Mouse (Mus musculus) left cerebral cortex, adult 8-10 months (tissue): ENCODE results near the gene Pard6b. TPM values are rescaled to one million over a fixed set of nuclear protein-coding genes. Genes with fewer than 3 reads are reported as not detected.
A peak's percentile ranks its signal among the peaks of the same experiment; 100 is the strongest.

ENCODE experiments used
- DNase-seq, 2 experiments: peaks; one replicate each; pipeline ENCODE4 v3.0.0; 2022; ENCODE audit warnings: low spot score in 2 of 2
- total RNA-seq, 4 experiments: library from RNA; stranded (reverse); gene quantifications; 2 replicates each; pipeline ENCODE4 v1.2.4; 2022

Gene Pard6b
- total RNA-seq, 4 experiments from 2014 or later: 4.7 to 6.5 (median 5.8) TPM

DNA sequence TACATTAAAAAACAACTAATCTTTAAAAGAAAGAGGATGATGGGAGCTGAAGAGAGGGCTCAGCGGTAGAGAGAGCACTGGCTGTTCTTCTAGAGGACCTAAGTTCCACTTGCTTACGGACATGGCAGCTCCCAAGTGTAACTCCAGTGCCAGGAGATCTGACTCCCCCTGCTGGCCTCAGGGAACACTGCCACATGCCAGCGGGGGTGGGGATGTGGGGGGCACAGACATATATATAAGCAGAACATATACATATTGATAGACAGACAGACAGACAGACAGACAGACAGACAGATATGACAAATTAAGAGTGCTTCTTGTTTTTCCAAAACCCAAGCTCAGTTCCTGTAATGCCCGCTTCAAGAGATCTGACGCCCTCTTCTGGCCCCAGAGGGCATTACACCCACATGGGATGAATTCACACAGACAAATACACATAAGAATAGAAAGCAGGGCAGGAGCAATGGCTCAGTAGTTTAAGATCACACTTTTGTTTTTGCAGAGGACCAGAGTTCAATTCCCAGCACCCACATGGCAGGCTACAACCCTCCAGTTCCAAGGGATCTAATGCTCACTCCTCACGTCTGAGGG is 21.5 kb upstream of the Pard6b start:
- no peak for DNase-seq

DNA sequence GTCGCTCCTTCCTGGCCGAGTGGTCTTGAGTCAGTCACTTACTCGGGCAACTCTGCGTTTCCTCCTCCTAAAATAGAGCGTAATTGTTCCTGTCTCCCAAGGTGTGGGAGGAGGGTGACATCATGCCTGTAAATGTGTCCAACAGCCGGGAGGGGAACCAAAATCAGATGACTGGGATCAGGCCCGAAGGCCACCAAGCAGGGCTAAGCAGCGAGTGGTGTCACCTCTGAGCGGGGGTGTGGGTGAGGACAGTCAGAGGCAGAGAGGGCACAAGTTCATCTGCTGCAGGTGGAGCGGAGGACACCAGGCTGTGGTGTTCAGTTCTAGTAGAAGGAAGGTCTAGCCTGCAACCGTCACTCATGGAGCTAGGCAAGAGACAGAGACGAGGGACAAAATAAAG is 17.1 kb upstream of the Pard6b start:
- no peak for DNase-seq

DNA sequence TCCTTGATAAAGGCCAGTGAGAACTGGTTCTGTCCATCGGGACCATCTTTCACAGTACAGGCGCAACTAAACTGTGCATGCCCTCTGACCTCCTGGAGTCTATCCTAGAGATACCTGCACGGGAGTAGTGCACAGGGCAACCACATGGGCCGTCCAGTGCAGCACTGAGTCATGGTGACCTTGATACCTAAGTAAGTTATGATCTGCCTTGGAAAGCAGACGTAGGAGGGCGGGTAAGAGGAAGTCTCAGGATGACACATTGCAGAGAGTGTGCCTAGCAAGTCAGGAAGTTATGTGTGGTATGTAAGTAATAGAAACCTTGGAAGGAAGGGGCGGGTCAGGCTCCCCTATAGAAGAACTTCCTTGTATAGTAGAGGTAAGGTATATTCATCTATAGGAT is 15.3 kb upstream of the Pard6b start:
- DNase-seq: no peak

DNA sequence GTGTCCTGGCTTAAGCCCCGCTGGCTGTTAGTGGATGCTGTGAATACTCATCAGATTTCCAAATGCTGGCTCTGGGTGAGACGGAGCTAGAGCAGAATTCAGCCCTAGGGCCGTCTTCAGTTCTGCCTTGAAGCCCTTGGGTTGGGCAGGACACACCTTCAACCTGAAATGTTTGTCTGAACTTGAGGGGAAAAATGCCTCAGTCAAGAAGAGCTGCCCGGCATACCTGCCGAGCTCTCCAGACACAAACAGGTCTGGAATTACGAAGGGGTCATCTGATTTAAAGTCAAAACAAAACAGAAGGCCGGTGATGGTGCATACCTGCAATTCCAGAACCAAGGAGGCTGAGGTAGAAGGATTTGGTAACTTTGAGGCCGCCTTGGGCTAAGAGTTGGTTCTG is 14.0 kb upstream of the Pard6b start:
- DNase-seq: no peak

DNA sequence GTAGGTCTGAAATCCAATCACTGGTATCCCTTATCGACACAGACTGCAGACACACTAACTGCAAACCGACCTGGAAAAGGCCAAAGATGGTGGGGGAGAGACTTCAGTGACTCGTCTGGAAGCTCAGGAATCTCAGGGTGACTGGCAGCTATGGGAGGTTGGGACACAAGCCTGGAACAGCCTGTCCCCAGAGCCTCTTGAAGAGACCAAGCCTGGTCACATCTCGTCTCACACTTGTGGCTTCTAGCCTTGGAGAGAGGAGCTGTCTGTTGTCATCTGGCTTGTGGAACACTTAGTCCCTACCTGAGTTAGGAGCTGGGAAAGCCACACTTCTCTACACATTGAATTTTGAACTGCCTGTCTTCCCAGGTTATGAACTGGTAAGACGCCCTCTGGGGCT is 10.4 kb upstream of the Pard6b start:
- no peak for DNase-seq

DNA sequence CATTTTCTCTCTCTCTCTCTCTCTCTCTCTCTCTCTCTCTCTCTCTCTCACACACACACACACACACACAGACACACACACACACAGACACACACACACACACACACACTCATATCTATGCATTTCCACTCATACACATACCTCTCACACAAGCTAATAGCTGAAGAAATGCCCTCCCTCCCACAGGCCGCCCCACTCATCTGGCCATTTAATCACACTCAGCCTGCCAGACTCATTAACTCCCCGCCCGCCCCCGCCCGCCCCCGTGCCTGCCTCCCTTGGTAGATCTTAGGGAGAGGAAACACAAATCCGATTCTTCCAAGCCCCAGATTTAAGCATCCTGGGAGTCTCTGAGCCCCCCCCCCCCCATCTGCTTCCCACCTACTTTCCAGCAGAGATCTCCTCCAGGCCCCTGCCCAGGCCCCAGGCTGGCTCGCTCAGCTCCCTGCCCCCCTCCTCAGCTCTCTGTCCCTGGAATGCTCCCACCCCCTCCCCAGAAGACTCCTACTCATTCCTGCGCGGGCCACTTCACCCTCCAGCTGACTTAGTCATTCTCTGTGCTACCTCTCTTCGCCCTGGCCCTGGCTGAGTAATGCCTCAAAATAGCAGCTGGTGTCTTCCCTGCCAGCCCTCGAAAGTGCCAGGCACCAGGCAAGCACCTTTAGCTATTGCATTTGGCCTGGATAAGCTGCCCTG is 8.2 kb upstream of the Pard6b start:
- DNase-seq: peak in 1 of 2 experiments; percentile 62

DNA sequence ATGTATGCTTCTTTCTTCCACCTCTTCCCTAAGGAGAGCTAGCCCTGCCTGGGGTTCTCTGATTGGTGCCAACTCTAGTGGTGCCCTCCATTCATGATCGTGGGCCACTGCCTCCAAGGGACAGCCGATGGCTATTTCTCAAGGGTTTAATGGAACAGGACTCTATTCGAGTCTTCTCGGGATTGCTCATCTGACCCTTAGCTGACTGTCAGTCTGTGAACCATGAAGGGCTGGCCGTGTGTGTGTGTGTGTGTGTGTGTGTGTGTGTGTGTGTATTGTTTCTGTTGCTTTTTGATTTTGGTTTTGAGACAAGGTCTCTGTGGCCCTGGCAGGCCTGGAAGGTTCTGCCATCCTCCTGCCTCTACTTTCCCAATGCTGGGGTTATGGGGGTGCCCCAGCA is 7.1 kb upstream of the Pard6b start:
- DNase-seq: no peak

DNA sequence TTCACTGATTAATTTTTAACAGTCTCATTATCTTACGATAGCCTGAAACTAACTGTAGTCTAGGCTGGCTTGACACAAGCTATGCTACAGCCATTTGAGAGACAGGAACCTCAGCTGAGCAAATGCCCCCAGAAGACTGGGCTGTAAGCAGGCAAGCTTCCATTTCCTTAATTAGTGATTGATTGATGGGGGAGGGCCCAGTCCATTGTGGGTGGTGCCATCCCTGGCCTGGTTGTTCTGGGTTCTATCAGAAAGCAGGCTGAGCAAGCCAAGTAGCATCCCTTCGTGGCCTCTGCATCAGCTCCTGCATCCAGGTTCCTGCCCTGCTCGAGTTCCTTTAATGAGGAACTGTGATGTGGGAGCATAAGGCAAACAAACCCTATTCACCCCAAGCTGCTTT is 6.3 kb upstream of the Pard6b start:
- no peak for DNase-seq

DNA sequence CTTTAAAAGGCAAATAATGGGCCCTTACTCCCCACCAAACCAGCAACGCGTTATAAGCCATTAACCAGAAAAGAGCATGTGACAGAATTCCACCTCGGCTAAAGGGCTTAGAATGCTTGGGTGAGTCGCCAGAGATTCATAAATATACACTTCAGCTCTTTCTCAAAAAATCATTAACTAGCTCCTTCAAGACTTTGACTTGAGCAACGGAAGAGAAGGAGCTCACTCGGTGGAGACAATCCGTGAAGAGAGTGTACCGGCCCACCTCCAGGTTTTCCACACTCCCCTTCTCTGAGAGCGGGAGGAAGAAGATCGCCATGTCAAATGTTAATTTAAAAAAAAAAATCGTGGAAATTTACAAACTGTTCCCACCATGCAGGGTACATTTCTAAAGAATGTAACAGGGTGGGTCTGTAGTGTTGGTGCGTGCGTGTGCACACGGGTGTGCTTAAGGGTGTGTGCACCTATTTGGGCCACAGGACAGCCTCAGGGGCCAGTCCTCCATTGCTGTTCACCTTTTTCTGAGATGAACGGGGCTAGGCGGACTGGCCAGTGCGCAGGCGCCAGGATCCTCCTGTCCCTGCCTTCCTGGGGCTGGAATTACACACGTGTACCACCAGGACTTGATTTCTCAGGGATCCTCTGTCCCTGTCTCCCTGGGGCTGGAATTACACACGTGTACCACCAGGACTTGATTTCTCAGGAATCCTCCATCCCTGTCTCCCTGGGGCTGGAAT is 3.8 kb upstream of the Pard6b start:
- no peak for DNase-seq

DNA sequence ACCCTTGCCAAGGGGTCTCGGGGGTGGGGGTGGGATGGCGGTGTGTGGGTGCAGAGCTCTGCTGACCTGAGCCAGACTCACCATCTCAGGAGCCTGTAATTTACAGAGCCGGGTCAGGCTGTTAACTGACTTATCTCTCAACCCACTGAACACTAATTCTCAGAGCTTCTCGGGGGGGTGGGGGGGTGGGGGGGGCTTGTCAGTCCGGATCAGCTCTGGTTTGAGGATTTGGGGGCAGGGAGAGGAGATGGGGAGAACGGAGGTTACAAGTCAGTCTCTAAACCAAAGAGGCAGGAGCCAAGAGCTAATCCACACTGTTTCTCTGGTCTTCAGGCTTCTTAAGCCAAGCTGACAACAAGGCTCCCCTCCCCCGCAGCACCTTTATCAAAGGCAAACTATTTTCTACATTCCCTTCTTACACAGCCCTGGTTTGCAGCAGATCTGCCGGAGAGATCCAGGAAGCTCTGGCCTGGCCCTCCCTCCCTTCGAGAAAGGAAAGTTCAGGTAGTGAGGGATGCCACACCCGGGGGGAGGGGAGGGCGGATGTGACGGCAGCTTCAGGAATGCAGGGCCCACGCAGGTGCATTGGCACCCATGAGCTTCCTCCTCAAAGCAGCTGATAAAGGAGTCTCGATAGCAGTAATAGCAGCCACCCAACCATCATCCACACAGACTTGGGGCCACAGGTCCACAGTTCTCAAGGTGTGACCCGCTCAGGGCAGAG is 2.5 kb upstream of the Pard6b start:
- DNase-seq: no peak

DNA sequence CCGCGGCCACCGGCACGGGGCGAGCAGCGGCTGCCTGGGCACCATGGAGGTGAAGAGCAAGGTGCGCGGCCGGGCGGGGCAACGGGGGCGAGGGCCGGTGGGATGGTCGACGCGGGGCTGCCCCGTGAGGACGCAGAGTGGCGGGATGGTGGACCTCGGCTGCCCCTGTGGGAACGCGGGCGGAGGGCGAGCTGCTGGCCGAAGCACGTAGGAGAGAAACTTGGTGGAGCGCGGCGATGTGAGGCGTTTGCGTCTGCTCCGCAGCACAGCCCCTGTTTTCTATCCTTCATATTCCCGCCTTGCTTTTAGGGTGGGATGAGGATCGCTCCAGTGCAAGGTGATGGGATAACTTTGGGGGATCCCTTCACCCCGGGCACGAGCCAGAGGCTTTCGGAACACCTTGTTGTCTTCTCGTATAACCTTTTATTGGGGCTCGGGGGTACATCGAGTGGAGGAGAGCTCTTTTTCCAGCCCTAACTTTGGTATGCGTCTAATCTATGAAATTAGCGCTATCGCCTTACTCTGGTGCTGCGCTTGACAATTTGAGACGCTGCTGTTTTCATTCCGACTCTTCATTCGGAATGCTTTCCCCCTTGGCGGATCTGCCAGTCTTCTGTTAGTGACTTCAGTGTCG is 612 bp downstream of the Pard6b start:
- DNase-seq: no peak

DNA sequence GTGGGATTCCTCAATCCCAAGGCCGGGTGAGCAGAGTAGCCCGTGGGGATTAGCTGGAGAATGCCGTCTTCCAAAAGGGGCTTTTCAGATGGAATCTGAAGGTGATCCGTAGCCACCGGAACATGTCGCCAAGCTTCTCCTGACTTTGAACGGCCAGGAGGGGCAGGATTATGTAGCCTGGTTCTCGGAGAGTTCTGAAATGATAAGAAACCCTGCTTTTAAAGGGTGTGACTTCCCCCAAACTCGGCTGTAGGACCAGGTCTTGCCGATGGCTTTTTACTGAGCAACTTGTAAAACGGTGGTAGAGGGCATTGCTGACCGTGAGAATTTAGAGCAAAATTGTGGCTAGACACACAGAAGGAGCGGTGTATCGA is 1.1 kb downstream of the Pard6b start:
- DNase-seq: no peak

DNA sequence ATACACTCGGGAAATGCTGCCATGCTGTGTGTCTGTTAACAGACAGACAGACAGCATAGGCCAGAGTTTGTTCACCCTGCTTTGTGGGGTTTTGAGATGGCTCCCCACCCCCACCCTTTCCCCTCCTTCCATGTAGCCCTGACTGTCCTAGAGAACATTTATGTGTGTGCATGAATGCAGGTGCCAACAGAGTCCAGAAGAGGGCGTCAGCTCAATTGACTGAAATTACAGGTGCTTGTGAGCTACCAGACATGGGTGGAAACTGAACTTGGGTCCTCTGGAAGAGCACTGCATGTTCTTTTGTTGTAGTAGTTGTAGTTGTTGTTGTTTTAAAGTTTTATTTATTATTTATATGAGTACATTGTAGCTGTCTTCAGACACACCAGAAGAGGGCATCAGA is 2.8 kb downstream of the Pard6b start:
- DNase-seq: no peak

DNA sequence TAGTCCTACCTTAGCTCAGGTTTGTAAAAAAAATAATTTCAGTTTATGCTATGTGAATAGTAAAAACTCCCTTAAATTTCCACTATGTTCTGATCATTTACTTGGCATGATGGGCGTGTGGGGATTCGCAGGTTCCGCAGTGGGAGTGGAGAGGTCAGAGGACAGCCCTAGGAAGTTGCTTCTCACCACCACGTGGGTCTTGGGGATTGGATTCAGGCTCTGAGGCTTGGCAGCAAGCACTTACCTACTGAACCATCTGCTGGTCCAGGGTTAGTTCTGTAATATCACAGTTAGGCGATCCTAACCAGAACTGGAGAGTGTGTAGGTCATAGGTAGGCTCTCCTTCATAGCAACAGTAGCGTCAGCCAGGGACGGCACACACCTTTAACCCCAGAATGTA is 3.4 kb downstream of the Pard6b start:
- DNase-seq: no peak

DNA sequence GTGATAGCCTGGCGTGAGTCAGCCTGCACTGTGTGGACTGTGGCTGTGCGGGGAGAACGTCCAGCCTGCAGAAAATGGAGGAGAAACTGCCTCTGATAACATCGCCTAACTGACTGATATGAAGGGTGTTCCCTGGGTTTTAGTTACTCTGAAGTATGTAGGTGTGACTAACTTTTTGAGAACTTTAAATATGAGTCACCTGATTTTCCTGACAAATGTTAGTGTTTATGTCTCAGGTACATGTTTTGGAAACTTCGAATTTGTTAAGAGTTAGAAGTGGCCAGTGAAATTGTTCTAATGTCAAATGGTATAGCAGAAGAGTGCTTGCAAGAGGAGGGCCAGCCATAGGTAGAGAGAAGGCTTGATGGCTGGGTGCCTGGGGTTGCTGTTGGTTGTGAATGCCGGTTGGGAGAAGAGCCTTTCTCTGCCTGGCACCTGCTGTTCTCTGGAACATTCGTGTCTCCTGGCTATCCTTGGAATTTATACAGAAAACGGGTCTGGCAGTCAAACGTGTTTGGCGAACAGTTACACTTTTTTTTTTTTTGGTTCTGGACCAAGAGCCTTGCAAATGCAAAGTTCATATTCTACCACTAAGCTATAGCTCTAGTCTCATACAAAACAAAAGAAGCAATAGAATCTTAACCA is 4.9 kb downstream of the Pard6b start:
- DNase-seq: no peak

DNA sequence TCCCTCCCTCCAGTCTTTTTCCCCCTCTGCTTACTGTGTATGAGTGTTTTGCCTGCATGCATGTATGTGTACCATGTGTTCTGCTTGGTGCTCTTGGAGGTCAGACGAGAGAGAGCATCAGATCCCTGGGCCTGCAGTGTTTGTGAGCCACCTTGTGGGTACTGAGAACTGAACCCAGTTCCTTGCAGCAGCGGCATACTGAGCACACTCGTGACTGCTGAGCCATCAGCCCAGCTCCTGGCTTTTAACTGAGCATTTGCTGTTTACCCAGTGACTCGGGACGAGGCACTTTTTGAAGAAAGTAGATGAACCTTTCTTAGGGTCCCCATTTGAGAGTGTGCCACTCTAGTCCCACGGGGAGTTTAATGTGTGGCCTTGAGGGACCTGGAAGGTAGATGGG is 5.5 kb downstream of the Pard6b start:
- no peak for DNase-seq

DNA sequence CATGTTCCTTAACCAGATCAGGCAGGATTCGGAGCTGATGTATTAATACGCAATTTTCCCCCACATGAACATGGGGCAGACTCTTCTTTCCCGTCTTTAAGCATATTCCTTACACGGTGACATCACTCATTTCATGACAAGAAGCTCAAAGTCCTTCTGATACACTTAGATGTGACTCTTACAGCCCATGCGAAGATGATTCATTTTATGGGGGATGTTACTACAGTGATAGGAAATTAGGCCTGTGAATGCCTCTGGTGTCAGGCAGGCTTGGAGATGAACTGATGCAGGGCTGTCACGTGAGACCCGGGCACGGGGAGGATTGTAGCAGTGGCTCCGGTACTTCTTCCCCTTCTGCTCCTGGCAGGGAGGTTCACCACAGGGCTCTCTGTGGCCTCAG is 6.0 kb downstream of the Pard6b start:
- no peak for DNase-seq

DNA sequence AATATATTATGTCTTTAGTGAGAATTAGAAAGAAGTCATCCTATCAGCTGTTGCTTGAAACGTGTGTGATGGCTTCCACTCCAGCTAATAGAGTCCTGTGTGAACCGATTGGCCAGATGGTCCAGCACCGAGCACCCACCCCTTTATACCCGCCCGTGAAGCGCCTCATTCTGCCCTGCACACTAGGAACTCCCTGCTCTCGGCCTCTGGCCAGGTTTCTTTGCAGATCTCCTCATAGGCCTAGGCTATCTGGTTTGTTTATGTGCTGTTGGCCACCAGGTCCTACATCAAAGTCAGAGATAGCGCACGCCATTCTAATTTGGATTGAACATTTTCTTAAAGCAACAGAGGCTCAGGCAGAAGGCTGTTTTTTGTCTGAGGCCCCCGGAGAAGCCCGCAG is 10.8 kb downstream of the Pard6b start:
- DNase-seq: no peak

DNA sequence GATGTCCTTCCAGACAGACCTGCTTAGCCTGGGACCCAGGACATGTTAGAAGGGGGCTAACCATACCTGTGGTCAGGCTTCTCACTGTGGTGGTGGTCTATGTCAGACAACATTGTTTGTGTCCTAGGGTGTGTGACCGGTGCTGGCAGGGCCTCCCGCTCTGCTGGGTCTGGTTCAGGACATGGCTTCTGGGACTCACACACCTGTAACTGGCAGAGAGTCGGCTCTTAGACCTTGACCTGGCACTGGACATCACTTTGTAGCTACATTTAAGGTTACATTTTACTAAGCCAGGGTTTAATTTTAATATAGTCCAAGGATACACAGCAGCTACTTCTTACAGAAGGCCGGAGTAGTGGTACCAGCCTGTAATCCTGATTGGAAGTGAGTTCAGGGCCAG is 12.3 kb downstream of the Pard6b start:
- no peak for DNase-seq

DNA sequence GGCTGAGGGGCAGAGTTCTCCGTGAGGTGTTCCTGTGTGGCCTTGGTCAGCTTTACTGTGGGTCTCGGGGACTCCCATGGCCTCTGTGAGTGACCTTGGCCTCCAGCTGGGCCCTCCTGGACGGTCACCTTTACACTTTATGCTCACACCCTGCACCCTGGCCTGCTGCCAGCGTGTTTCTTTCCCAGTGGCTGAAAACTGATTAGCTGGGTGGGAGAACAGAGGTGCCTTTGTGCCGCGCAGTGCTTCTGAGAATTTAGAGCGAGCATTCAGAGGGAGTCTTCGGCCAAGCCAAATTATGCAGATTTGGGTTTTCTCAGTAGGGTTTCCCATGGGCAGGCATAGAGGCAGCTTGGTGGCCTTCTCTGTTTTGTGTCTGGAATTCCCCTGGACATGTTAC is 14.3 kb downstream of the Pard6b start:
- no peak for DNase-seq

DNA sequence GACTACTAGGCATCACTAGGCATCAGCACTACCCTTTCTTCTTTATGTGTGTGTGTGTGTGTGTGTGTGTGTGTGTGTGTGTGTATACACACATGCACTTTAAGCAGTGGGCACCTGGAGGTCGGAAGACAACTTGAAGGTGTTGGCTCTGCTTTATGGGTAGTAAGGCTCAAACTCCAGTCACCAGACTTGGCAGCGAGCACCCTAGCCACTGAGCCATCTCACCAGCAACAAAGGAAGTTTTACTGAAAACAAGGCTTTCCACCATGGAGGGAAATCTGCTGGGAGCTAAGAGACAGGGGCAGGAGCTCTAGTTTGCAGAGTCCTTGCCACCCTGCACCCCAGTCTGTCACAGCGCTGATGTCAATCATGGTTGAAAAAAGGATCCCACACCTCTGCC is 15.7 kb downstream of the Pard6b start:
- DNase-seq: no peak
